Mouse (Mus musculus): ENCODE results near the gene Gm43518.

The Gm43518 gene

GRCm38 (mm10) chr5:123927118-123927517, at the start of gene Gm43518:
Gm43518 (plus strand) TSS chr5:123927418.
- no peak for DNase-seq (ENCODE audit: low read depth)

- no peak for DNase-seq (ENCODE audit: low read depth)
Measured at GRCm38 (mm10) chr5:123878056-123878455, 49.2 kb upstream of the Gm43518 start.

- DNase-seq (ENCODE audit: low read depth), result no peak
Measured at GRCm38 (mm10) chr5:123879928-123880327, 47.3 kb upstream of the Gm43518 start, which contains the start of gene Hcar1. Hcar1 (minus strand) TSS chr5:123880020.

- no peak for DNase-seq (ENCODE audit: low read depth)
Measured at GRCm38 (mm10) chr5:123880778-123881177, 46.4 kb upstream of the Gm43518 start.

GRCm38 (mm10) chr5:123883891-123884290, 43.3 kb upstream of the Gm43518 start:
- no peak for DNase-seq (ENCODE audit: low read depth)

- DNase-seq (ENCODE audit: low read depth), result no peak
Measured at GRCm38 (mm10) chr5:123884332-123884731, 42.9 kb upstream of the Gm43518 start.

GRCm38 (mm10) chr5:123886365-123886764, 40.9 kb upstream of the Gm43518 start:
- DNase-seq (ENCODE audit: low read depth), result no peak

- DNase-seq (ENCODE audit: low read depth), result no peak
Measured at GRCm38 (mm10) chr5:123890312-123890711, 36.9 kb upstream of the Gm43518 start.

- no peak for DNase-seq (ENCODE audit: low read depth)
Measured at GRCm38 (mm10) chr5:123890987-123891386, 36.2 kb upstream of the Gm43518 start.

GRCm38 (mm10) chr5:123891669-123892068, 35.5 kb upstream of the Gm43518 start:
- peak; percentile 75 for DNase-seq (ENCODE audit: low read depth)

- peak; percentile 43 for DNase-seq (ENCODE audit: low read depth)
Measured at GRCm38 (mm10) chr5:123893520-123893919, 33.7 kb upstream of the Gm43518 start.

GRCm38 (mm10) chr5:123896395-123896794, 30.8 kb upstream of the Gm43518 start:
- DNase-seq (ENCODE audit: low read depth), result no peak

- DNase-seq (ENCODE audit: low read depth), result peak; percentile 42
Measured at GRCm38 (mm10) chr5:123897352-123897751, 29.9 kb upstream of the Gm43518 start.

- no peak for DNase-seq (ENCODE audit: low read depth)
Measured at GRCm38 (mm10) chr5:123904059-123904672, 23.1 kb upstream of the Gm43518 start.

- no peak for DNase-seq (ENCODE audit: low read depth)
Measured at GRCm38 (mm10) chr5:123906146-123906975, 20.9 kb upstream of the Gm43518 start.

- DNase-seq (ENCODE audit: low read depth), result peak; percentile 99
Measured at GRCm38 (mm10) chr5:123906976-123907630, 20.1 kb upstream of the Gm43518 start, which contains the start of gene Denr. Denr (plus strand) TSS chr5:123907175.

- DNase-seq (ENCODE audit: low read depth), result no peak
Measured at GRCm38 (mm10) chr5:123907631-123907977, 19.6 kb upstream of the Gm43518 start.

GRCm38 (mm10) chr5:123914852-123915251, 12.4 kb upstream of the Gm43518 start:
- peak; percentile 72 for DNase-seq (ENCODE audit: low read depth)

GRCm38 (mm10) chr5:123922112-123922511, 5.1 kb upstream of the Gm43518 start:
- no peak for DNase-seq (ENCODE audit: low read depth)

GRCm38 (mm10) chr5:123930508-123930989, 3.3 kb downstream of the Gm43518 start, which contains the start of gene Ccdc62:
Ccdc62 (plus strand) TSS chr5:123930679.
- DNase-seq (ENCODE audit: low read depth), result peak; percentile 97

GRCm38 (mm10) chr5:123931131-123931530, 3.9 kb downstream of the Gm43518 start:
- DNase-seq (ENCODE audit: low read depth), result no peak

GRCm38 (mm10) chr5:123932927-123933326, 5.7 kb downstream of the Gm43518 start:
- no peak for DNase-seq (ENCODE audit: low read depth)

- DNase-seq (ENCODE audit: low read depth), result no peak
Measured at GRCm38 (mm10) chr5:123933556-123933955, 6.3 kb downstream of the Gm43518 start.

All from induced T-regulatory cell, adult 2 months (primary cell).